Mouse (Mus musculus) megakaryocyte-erythroid progenitor cell, adult 5-6 weeks (primary cell): ENCODE data around the gene Taar8b. TPM values are rescaled to one million over a fixed set of nuclear protein-coding genes. Genes with fewer than 3 reads are reported as not detected.

ENCODE experiments used
- ATAC-seq: replicated peaks from 2 replicates; pipeline ENCODE4 v1.8.0; 2016; ENCODE audit warnings: mild to moderate bottlenecking, inconsistent platforms; ENCODE audit not compliant: severe bottlenecking, poor library complexity, low FRiP score, low TSS enrichment
- total RNA-seq, 2 experiments: library from RNA; stranded (forward) in 1 of 2; stranded (reverse) in 1 of 2; fragments of 200-1000, 215-1000 nt in 1 of 2; fragments of >200 nt in 1 of 2; fragmentation: Nextera tagmentation in 1 of 2; gene quantifications; 2 replicates each; pipeline ENCODE4 v1.2.3; 2014 to 2017

Gene Taar8b
- total RNA-seq, 2 experiments from 2014 or later, result not detected

DNA sequence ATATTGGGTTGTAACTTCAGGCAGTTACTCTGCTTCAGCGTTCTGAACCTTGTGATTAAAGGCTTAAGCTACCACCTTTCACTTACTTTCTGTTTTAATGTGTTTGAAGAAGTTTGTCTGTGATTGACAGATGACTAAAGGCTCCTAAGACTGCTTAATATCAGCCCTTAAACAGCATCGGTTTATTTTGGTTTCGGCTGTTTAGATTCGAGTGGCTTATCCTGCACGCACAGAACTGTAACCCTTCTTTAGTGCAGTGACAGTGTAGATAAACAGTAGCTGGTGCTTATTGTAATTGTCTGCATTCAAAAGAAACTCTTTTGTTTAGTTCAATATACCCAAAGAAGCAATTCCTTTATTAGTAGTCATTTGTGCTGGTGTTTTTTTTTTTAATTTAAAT is 40.1 kb downstream of the Taar8b start:
- ATAC-seq, result peak; percentile 98

DNA sequence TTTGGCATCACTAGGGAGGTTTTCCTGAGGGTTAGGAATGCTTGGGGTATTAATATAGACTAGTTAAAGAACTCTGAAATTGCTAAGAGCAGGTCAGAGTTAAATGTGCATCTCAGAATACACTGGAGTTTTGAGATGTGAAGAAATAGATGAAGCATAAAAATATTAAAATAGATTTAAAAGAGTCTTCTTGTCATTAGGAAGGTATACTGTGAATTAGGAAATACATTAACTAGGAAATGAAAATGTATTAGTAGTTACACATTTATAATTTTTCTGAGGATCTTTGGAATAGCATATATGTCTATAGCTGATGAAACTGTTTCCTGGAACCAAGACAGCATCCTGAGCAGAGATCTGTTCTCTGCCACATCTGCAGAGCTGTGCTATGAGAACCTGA is 42.9 kb downstream of the Taar8b start, which contains the start of gene Taar7f:
Gene Taar7f (plus strand): TSS at position 301 of the 400 bp plus-strand sequence.
- no peak for ATAC-seq

Other genes with a start within 250 kb of the Taar8b start
- gene Vnn3, start 240.8 kb downstream of the Taar8b start, total RNA-seq (2014; fragmentation: Nextera tagmentation), result not detected in 2 replicates
- not detected in 2 replicates for gene Vnn3, start 240.8 kb downstream of the Taar8b start, total RNA-seq (2017)
- not detected in 2 replicates for gene Vnn1, start 197.6 kb downstream of the Taar8b start, total RNA-seq (2014; fragmentation: Nextera tagmentation)
- not detected in 2 replicates for gene Vnn1, start 197.6 kb downstream of the Taar8b start, total RNA-seq (2017)
- not detected in 2 replicates for gene Taar1, start 171.9 kb downstream of the Taar8b start, total RNA-seq (2014; fragmentation: Nextera tagmentation)
- gene Taar1, start 171.9 kb downstream of the Taar8b start, total RNA-seq (2017), result not detected in 2 replicates
- not detected in 2 replicates for gene Taar2, start 153.7 kb downstream of the Taar8b start, total RNA-seq (2014; fragmentation: Nextera tagmentation)
- gene Taar2, start 153.7 kb downstream of the Taar8b start, total RNA-seq (2017), result not detected in 2 replicates
- not detected in 2 replicates for gene Taar3, start 142.7 kb downstream of the Taar8b start, total RNA-seq (2014; fragmentation: Nextera tagmentation)
- not detected in 2 replicates for gene Taar3, start 142.7 kb downstream of the Taar8b start, total RNA-seq (2017)
- not detected in 2 replicates for gene Taar4, start 131.8 kb downstream of the Taar8b start, total RNA-seq (2014; fragmentation: Nextera tagmentation)
- gene Taar4, start 131.8 kb downstream of the Taar8b start, total RNA-seq (2017), result not detected in 2 replicates
- gene Taar5, start 121.6 kb downstream of the Taar8b start, total RNA-seq (2014; fragmentation: Nextera tagmentation), result not detected in 2 replicates
- gene Taar5, start 121.6 kb downstream of the Taar8b start, total RNA-seq (2017), result not detected in 2 replicates
- gene Taar6, start 106.6 kb downstream of the Taar8b start, total RNA-seq (2014; fragmentation: Nextera tagmentation), result not detected in 2 replicates
- gene Taar6, start 106.6 kb downstream of the Taar8b start, total RNA-seq (2017), result not detected in 2 replicates
- not detected in 2 replicates for gene Taar7a, start 98.8 kb downstream of the Taar8b start, total RNA-seq (2014; fragmentation: Nextera tagmentation)
- gene Taar7a, start 98.8 kb downstream of the Taar8b start, total RNA-seq (2017), result not detected in 2 replicates
- gene Taar7b, start 92.4 kb downstream of the Taar8b start, total RNA-seq (2014; fragmentation: Nextera tagmentation), result not detected in 2 replicates
- gene Taar7b, start 92.4 kb downstream of the Taar8b start, total RNA-seq (2017), result not detected in 2 replicates
- gene Taar7d, start 65.1 kb downstream of the Taar8b start, total RNA-seq (2014; fragmentation: Nextera tagmentation), result not detected in 2 replicates
- not detected in 2 replicates for gene Taar7d, start 65.1 kb downstream of the Taar8b start, total RNA-seq (2017)
- gene Taar7e, start 54.7 kb downstream of the Taar8b start, total RNA-seq (2014; fragmentation: Nextera tagmentation), result not detected in 2 replicates
- gene Taar7e, start 54.7 kb downstream of the Taar8b start, total RNA-seq (2017), result not detected in 2 replicates
- gene Taar7f, start 42.8 kb downstream of the Taar8b start, total RNA-seq (2014; fragmentation: Nextera tagmentation), result not detected in 2 replicates
- not detected in 2 replicates for gene Taar7f, start 42.8 kb downstream of the Taar8b start, total RNA-seq (2017)
- not detected in 2 replicates for gene Taar8a, start 15.8 kb downstream of the Taar8b start, total RNA-seq (2014; fragmentation: Nextera tagmentation)
- not detected in 2 replicates for gene Taar8a, start 15.8 kb downstream of the Taar8b start, total RNA-seq (2017)
- not detected in 2 replicates for gene Taar8c, start 9.6 kb upstream of the Taar8b start, total RNA-seq (2014; fragmentation: Nextera tagmentation)
- gene Taar8c, start 9.6 kb upstream of the Taar8b start, total RNA-seq (2017), result not detected in 2 replicates
- not detected in 2 replicates for gene Taar9, start 17.2 kb upstream of the Taar8b start, total RNA-seq (2014; fragmentation: Nextera tagmentation)
- gene Taar9, start 17.2 kb upstream of the Taar8b start, total RNA-seq (2017), result not detected in 2 replicates
- 18.7 and 32.2 TPM in 2 replicates for gene Stx7, start 57.0 kb upstream of the Taar8b start, total RNA-seq (2014; fragmentation: Nextera tagmentation)
- 28.1 and 29.5 TPM in 2 replicates for gene Stx7, start 57.0 kb upstream of the Taar8b start, total RNA-seq (2017)
- not detected in 2 replicates for gene Moxd1, start 131.2 kb upstream of the Taar8b start, total RNA-seq (2014; fragmentation: Nextera tagmentation)
- not detected in 2 replicates for gene Moxd1, start 131.2 kb upstream of the Taar8b start, total RNA-seq (2017)